Mouse (Mus musculus) urinary bladder, postnatal 25 days (tissue): ENCODE measurements around the gene Myom1.

Experiments
- DNase-seq: peaks from one replicate; pipeline ENCODE4 v3.0.0; 2022; ENCODE audit warnings: low spot score

Myom1 gene

GRCm38 (mm10) chr17:71136384-71137333, 134.2 kb downstream of the Myom1 start:
- DNase-seq = no peak

GRCm38 (mm10) chr17:71137334-71137721, 134.9 kb downstream of the Myom1 start:
- DNase-seq = no peak

DNA sequence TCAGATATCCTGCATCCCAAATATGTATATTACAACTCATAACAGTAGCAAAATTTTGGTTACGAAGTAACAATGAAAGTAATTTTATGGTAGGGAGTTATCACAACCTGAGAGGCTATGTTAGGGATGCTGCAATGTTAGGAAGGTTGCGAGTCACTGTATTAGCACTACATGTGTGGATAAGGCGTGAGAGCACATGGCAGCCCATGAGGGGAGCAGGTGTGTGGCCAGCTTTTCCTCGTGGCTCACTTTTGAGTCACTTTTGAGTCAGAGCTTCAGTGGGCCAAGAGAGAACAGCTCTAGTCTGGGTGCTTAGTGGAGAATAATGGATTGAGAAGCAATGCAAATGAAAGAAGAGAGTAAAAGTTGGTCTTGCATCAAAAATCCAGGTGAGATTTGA, 139.6 kb downstream of the Myom1 start:
- DNase-seq = no peak

- no peak for DNase-seq
These were observed 140.7 kb downstream of the Myom1 start for GRCm38 (mm10) chr17:71143155-71143554.

GRCm38 (mm10) chr17:71144322-71145116, 142.1 kb downstream of the Myom1 start:
- DNase-seq = no peak

DNA sequence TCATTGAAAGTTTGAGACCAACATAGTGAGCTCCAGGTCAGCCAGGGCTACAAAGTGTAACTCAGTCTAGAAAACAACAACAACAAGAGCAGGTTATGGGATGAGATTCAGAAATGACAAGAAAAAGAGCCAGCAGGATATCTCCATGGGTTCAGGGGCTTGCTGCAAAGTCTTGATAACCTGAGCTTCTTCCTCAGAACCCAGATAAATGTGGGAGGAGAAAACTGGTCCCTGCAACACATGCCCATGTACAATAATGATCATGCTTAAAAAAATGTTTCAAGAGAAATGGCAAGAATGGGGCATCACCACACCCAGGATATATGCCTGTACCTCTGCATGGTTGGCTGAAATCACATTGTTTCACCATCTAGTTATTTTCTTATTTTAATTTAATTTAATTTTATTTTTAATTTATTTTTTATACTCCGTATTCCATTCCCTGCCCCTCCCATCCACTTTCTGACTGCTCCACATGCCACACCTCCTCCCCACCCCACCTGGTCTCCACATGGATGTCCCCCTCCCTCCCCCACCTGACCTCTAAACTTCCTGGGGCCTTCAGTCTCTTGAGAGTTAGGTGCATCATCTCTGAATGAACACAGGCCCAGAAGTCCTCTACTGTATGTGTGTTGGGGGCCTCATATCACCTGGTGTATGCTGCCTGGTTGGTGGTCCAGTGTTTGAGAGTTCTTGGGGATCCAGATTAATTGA, 143.0 kb downstream of the Myom1 start:
- DNase-seq = no peak

- no peak for DNase-seq
These were observed 150.9 kb downstream of the Myom1 start for GRCm38 (mm10) chr17:71153356-71153755.

- no peak for DNase-seq
These were observed 152.8 kb downstream of the Myom1 start for GRCm38 (mm10) chr17:71155271-71155670.

GRCm38 (mm10) chr17:71159152-71159567, 156.7 kb downstream of the Myom1 start:
- peak; percentile 12 for DNase-seq

DNA sequence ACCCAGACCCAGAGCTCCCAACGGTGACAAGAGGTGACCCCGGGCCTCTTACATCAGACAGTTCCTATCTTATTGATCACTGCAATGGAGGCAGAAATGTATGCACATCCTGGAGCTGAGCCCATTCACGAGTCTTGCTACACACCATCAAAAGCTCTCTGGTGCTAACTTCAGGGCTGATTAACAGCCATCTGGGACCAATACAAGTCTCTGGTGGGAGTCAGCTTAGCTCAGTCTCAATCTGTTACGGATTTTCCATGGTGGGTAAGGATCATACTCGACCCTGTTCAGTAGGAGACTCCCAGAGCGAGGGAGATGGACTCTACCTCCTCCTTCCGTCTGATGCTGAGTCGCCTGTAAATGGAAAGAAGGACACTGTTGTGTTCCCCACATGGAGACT, 157.3 kb downstream of the Myom1 start:
- DNase-seq = no peak

- no peak for DNase-seq
These were observed 158.0 kb downstream of the Myom1 start for GRCm38 (mm10) chr17:71160244-71160995.

- DNase-seq = no peak
These were observed 162.6 kb downstream of the Myom1 start for GRCm38 (mm10) chr17:71164991-71165390.

DNA sequence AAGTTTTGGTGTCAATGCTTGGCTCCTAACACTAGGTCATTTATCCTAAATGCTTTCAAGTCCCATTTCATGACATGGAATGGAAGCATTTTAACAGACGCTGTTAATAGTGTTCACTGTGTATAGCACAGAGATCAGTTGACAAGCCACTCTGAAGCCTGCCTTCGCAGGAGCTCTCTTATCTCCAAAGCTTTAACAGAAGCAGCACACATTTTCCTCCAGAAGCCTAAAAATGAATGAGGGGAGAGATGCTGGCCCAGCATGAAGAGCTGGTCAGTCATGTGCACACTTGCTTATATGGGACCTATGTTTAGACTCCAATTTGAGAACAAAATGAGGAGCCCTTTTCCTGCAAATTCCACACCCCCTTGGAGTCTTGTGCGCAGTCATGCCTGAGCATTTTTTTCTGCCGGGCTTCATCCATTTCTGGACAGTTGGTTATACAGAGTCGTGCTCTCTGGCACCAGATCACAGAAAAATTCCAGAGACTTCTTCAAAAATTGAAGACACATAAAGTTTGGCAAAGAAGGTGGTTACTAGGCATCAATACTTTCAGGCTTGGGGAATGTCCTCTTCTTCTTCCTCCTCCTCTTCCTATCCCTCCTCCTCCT, 165.9 kb downstream of the Myom1 start:
- no peak for DNase-seq

GRCm38 (mm10) chr17:71168846-71169245, 166.4 kb downstream of the Myom1 start:
- no peak for DNase-seq

DNA sequence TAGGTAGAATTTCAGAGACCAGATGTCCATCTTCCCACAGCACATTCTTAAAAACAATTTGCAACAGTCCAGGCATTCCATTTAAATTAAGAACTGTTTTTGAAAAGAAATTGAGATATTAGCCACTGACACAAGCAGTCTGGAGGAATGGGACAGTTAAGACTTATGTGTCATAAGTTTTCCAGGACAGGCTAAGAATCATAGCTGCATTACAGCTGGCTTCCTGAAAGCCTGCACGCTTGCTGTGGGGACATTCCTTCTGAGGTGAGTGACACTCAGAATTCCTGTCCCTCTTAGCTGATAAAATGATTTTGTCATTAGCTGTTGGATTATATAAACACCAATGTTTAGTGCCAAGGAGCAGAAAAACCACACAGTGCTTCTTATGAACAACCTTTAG, 167.2 kb downstream of the Myom1 start:
- no peak for DNase-seq

GRCm38 (mm10) chr17:71171161-71171560, 168.7 kb downstream of the Myom1 start:
- DNase-seq = no peak
